26 mouse cellular contexts compared by ENCODE assay signal in the genomic region with DNA sequence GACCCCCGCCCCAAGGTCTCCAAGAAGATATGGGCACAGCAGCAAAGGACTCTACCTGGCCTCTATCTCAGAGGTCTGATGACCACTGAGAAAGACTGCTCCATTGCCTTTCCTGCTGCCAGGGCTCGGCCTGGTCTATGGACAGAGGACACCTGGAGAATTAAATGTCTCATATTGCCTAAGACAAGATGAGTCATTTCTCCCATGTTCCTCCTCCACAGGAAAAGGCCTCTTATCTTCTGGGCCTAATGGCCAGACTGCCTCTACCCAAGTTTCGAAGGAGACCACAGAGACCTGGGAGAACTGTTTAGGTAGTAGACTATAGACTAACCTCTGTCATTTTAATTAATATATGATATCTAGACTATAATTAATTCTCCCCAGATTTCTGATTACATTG. TPM values are rescaled to one million over a fixed set of nuclear protein-coding genes. Genes with fewer than 3 reads are reported as not detected.
A peak's percentile ranks its signal among the peaks of the same experiment; 100 is the strongest.
DNase-seq lines count a peak whose midpoint lies in the region; ATAC-seq and TF ChIP-seq lines count a peak whose summit lies in the region.
"Had no signal": no experiment of that assay in that cellular context is flagged by ENCODE, and none has a peak within 500 bp of the region (broad histone marks: within the 10 kb centered on the region; RNA-seq: fewer than 3 reads in every experiment).

No protein-coding gene starts in this region.

- no peaks in the 10 kb centered on the region for H3K36me3 ChIP-seq in liver, postnatal 0 days (replicated peaks; ENCODE audit: insufficient read depth, low read length)
- H3K36me3 ChIP-seq: embryonic facial prominence, embryonic 10.5 days; embryonic facial prominence, embryonic 12.5 days; forebrain, embryonic 15.5 days; G1E had no signal

- H3K27me3 ChIP-seq in liver, postnatal 0 days (ENCODE audit: insufficient read depth, low read length): no peaks in the 10 kb centered on the region
- H3K27me3 ChIP-seq: embryonic facial prominence, embryonic 12.5 days; forebrain, embryonic 13.5 days; forebrain, embryonic 15.5 days had no signal

- H3K27ac ChIP-seq in liver, postnatal 0 days (ENCODE audit: low read depth): no peak overlapping the region
- H3K27ac ChIP-seq: embryonic facial prominence, embryonic 10.5 days; embryonic facial prominence, embryonic 12.5 days; forebrain, embryonic 13.5 days; forebrain, embryonic 15.5 days had no signal

- ATAC-seq in granulocyte monocyte progenitor cell, adult 5-6 weeks (replicated peaks; ENCODE audit: poor library complexity, severe bottlenecking): peak; percentile 48
- no peak for ATAC-seq in liver, postnatal 0 days
- ATAC-seq: activated CD4-positive, CD25-positive, alpha-beta regulatory T cell, adult 4 months; forebrain, embryonic 13.5 days; forebrain, embryonic 15.5 days; forebrain, postnatal 0 days; Patski had no signal

- no peak for TF ChIP-seq EP300 in liver, postnatal 0 days (IDR thresholded peaks at IDR 0.05; ENCODE audit: low read depth)

- H3K9me3 ChIP-seq in liver, postnatal 0 days (ENCODE audit: low read length): no peaks in the 10 kb centered on the region
- H3K9me3 ChIP-seq: forebrain, embryonic 15.5 days; G1E had no signal

- intact Hi-C loops in heart, postnatal 10 days (cut with DNase I): no loop called here

- no peak overlapping the region for H3K4me2 ChIP-seq in liver, postnatal 0 days (ENCODE audit: low read depth, low read length)
- H3K4me2 ChIP-seq: embryonic facial prominence, embryonic 12.5 days; forebrain, embryonic 13.5 days; forebrain, embryonic 15.5 days had no signal

- 61% methylated on average over 3 of the region's 3 CpGs for WGBS in liver, postnatal 0 days (ENCODE audit: insufficient replicate concordance)

- DNase-seq in heart, adult 11 months: peak; percentile 54
- DNase-seq in heart, postnatal 10 days: no peak
- no peak for DNase-seq in liver, postnatal 0 days
- no peak for DNase-seq in kidney, postnatal 25 days
- DNase-seq: adrenal gland, adult 8-10 months; adrenal gland, postnatal 14 days; adrenal gland, postnatal 36 days; cerebellum, adult 11-12 months; cerebellum, adult 2 months; cerebellum, adult 9-10 months; cerebellum, postnatal 10 days; cerebellum, postnatal 25 days; forebrain, postnatal 0 days had no signal

- H3K9ac ChIP-seq in liver, postnatal 0 days (replicated peaks): no peak overlapping the region
- H3K9ac ChIP-seq: embryonic facial prominence, embryonic 12.5 days; forebrain, embryonic 13.5 days; forebrain, embryonic 15.5 days; forebrain, postnatal 0 days had no signal

- H3K4me3 ChIP-seq in liver, postnatal 0 days (ENCODE audit: low read depth, low read length): no peak overlapping the region
- H3K4me3 ChIP-seq: embryonic facial prominence, embryonic 10.5 days; embryonic facial prominence, embryonic 12.5 days; forebrain, embryonic 13.5 days; forebrain, embryonic 15.5 days had no signal

- TF ChIP-seq CTCF in liver, postnatal 0 days (IDR thresholded peaks at IDR 0.05; ENCODE audit: low read depth): no peak

- no peaks in the 10 kb centered on the region for H3K4me1 ChIP-seq in liver, postnatal 0 days (ENCODE audit: insufficient read depth)
- H3K4me1 ChIP-seq: embryonic facial prominence, embryonic 10.5 days; embryonic facial prominence, embryonic 12.5 days; forebrain, embryonic 13.5 days; forebrain, embryonic 15.5 days had no signal

RNA-seq across cellular contexts. Expression of gene Fcrl5, which starts 29.9 kb away (rescaled TPM):
- not detected for total RNA-seq in heart, postnatal 10 days (2021)
- not detected in 2 replicates for total RNA-seq in granulocyte monocyte progenitor cell, adult 5-6 weeks (2014; fragmentation: Nextera tagmentation)
- total RNA-seq in granulocyte monocyte progenitor cell, adult 5-6 weeks (2017): 0.21 TPM in 1 of 2 replicates, not detected in the other
- not detected in 2 replicates for polyA plus RNA-seq in liver, postnatal 0 days (2015; fragmentation: Nextera tagmentation; extraction: Ambion mirVana)
- total RNA-seq: adrenal gland, adult 18-20 months; adrenal gland, adult 8-10 months; adrenal gland, postnatal 14 days; adrenal gland, postnatal 36 days; forebrain, postnatal 0 days had no signal
- polyA plus RNA-seq: activated CD4-positive, CD25-positive, alpha-beta regulatory T cell, adult 4 months; C2C12; cerebellum, adult 2 months; cortical plate, adult 2 months; embryonic facial prominence, embryonic 10.5 days; embryonic facial prominence, embryonic 12.5 days; embryonic facial prominence, embryonic 14.5 days; forebrain, embryonic 11.5 days; forebrain, embryonic 13.5 days; forebrain, embryonic 15.5 days; forebrain, postnatal 0 days; G1E; Patski had no signal

RNA-seq across cellular contexts. Expression of gene Etv3, which starts 59.8 kb away (rescaled TPM):
- total RNA-seq in heart, postnatal 10 days (2021): 10 to 100 TPM; 17.1 to 18.3 TPM
- 7.0 and 7.8 TPM in 2 replicates for total RNA-seq in granulocyte monocyte progenitor cell, adult 5-6 weeks (2014; fragmentation: Nextera tagmentation)
- total RNA-seq in granulocyte monocyte progenitor cell, adult 5-6 weeks (2017): 9.4 and 9.6 TPM in 2 replicates
- polyA plus RNA-seq in liver, postnatal 0 days (2015; fragmentation: Nextera tagmentation; extraction: Ambion mirVana): 3.6 and 3.9 TPM in 2 replicates
